Mouse (Mus musculus): ENCODE data around the gene Pik3r2.

DNA sequence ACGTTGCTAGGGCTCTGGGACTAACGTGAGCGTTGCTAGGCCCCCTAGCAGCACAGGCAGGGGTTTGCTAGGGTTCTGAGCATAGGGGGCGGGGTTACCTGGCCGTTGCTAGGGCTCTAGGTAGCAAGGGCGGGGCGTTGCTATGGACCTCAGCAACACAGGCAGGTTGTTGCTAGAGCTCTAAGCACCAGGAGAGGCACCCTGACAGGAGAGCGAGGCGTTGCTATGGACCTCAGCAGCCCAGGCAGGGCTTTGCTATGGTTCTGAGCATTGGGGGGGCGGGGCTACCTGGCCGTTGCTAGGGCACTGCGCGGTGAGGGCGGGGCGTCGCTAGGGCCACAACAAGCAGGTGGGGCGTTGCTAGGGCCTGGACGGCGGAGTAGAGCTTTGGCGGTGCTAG lies 16.2 kb upstream of the Pik3r2 start:
- TF ChIP-seq CTCF (IDR thresholded peaks at IDR 0.05; ENCODE audit: low read depth), result no peak
- TF ChIP-seq EP300 (IDR thresholded peaks at IDR 0.05; ENCODE audit: low read depth), result no peak

Data from liver, postnatal 0 days (tissue).